Mouse (Mus musculus) macrophage (primary cell): ENCODE results near the gene Rpl29. TPM values are rescaled to one million over a fixed set of nuclear protein-coding genes. Genes with fewer than 3 reads are reported as not detected.

ENCODE experiments used
- H3K27ac ChIP-seq: fragments of 350-480 bp; formaldehyde crosslinking; 2 replicates; pipeline ENCODE4 v1.9.0; 2021
- H3K36me3 ChIP-seq: fragments of 350-480 bp; formaldehyde crosslinking; 2 replicates; pipeline ENCODE4 v1.9.0; 2021; ENCODE audit errors: inconsistent target
- H3K4me3 ChIP-seq: fragments of 350-480 bp; formaldehyde crosslinking; 2 replicates; pipeline ENCODE4 v1.9.0; 2021; ENCODE audit errors: inconsistent target
- H3K79me2 ChIP-seq: fragments of 350-480 bp; formaldehyde crosslinking; 2 replicates; pipeline ENCODE4 v1.9.0; 2021; ENCODE audit errors: inconsistent target
- WGBS: methylation state at CpG from one replicate; pipeline ENCODE4 v1.1.7; 2026; ENCODE audit warnings: inconsistent platforms; ENCODE audit not compliant: missing documents; 5-methylcytosine and 5-hydroxymethylcytosine counted together
- polyA plus RNA-seq: library from polyadenylated mRNA; stranded (reverse); fragments of 250-400 nt; gene quantifications from 3 replicates; pipeline ENCODE4 v1.2.4, GENCODE M21; 2018; ENCODE audit warnings: inconsistent platforms

The Rpl29 gene
- polyA plus RNA-seq, 1 experiment from 2014 or later, result 891 TPM

- no peak overlapping the region for H3K27ac ChIP-seq
- H3K36me3 ChIP-seq, result no peaks in the 10 kb centered on the region
- no peak overlapping the region for H3K4me3 ChIP-seq
- H3K79me2 ChIP-seq, result no peaks in the 10 kb centered on the region
- 100% methylated on average over 4 of the region's 4 CpGs for WGBS
Measured at GRCm38 (mm10) chr9:106409096-106409495, 20.2 kb upstream of the Rpl29 start.

- H3K4me3 ChIP-seq, result no peak overlapping the region
- no peaks in the 10 kb centered on the region for H3K79me2 ChIP-seq
- no peaks in the 10 kb centered on the region for H3K36me3 ChIP-seq
- H3K27ac ChIP-seq, result no peak overlapping the region
- WGBS, result 87% methylated on average over 2 of the region's 2 CpGs
Measured at GRCm38 (mm10) chr9:106410086-106410650, 19.1 kb upstream of the Rpl29 start.

GRCm38 (mm10) chr9:106411091-106411594, 18.1 kb upstream of the Rpl29 start:
- no peak overlapping the region for H3K4me3 ChIP-seq
- 16% methylated on average over 9 of the region's 9 CpGs for WGBS
- H3K27ac ChIP-seq, result no peak overlapping the region
- no peaks in the 10 kb centered on the region for H3K79me2 ChIP-seq
- no peaks in the 10 kb centered on the region for H3K36me3 ChIP-seq

- Histone ChIP-seq H3K79me2 (no peaks in the 10 kb centered on the region), H3K27ac (no peak overlapping the region), H3K4me3 (no peak overlapping the region), H3K36me3 (no peaks in the 10 kb centered on the region)
- WGBS, result 58% methylated on average over 6 of the region's 6 CpGs
Measured at GRCm38 (mm10) chr9:106411729-106412128, 17.5 kb upstream of the Rpl29 start.

- Histone ChIP-seq H3K36me3 (no peaks in the 10 kb centered on the region), H3K27ac (no peak overlapping the region), H3K4me3 (no peak overlapping the region), H3K79me2 (no peaks in the 10 kb centered on the region)
- WGBS, result 100% methylated on average over 3 of the region's 3 CpGs
Measured at GRCm38 (mm10) chr9:106412210-106412609, 17.0 kb upstream of the Rpl29 start.

GRCm38 (mm10) chr9:106413606-106414005, 15.6 kb upstream of the Rpl29 start:
- no peak overlapping the region for H3K27ac ChIP-seq
- 94% methylated on average over 4 of the region's 5 CpGs for WGBS
- H3K79me2 ChIP-seq, result no peaks in the 10 kb centered on the region
- no peak overlapping the region for H3K4me3 ChIP-seq
- no peaks in the 10 kb centered on the region for H3K36me3 ChIP-seq

GRCm38 (mm10) chr9:106416826-106417225, 12.4 kb upstream of the Rpl29 start:
- Histone ChIP-seq H3K27ac (no peak overlapping the region), H3K4me3 (no peak overlapping the region), H3K79me2 (no peaks in the 10 kb centered on the region), H3K36me3 (no peaks in the 10 kb centered on the region)
- 90% methylated on average over 6 of the region's 6 CpGs for WGBS

- Histone ChIP-seq H3K36me3 (no peaks in the 10 kb centered on the region), H3K4me3 (no peak overlapping the region), H3K27ac (no peak overlapping the region), H3K79me2 (no peaks in the 10 kb centered on the region)
- WGBS, result 26% methylated on average over 28 of the region's 29 CpGs
Measured at GRCm38 (mm10) chr9:106417841-106418625, 11.2 kb upstream of the Rpl29 start.

- Histone ChIP-seq H3K4me3 (no peak overlapping the region), H3K27ac (no peak overlapping the region), H3K79me2 (no peaks in the 10 kb centered on the region), H3K36me3 (no peaks in the 10 kb centered on the region)
- 10% methylated on average over 2 of the region's 2 CpGs for WGBS
Measured at GRCm38 (mm10) chr9:106420608-106421007, 8.6 kb upstream of the Rpl29 start.

- H3K36me3 ChIP-seq, result no peaks in the 10 kb centered on the region
- no peak overlapping the region for H3K4me3 ChIP-seq
- H3K27ac ChIP-seq, result no peak overlapping the region
- 21% methylated on average over 14 of the region's 18 CpGs for WGBS
- no peaks in the 10 kb centered on the region for H3K79me2 ChIP-seq
Measured at GRCm38 (mm10) chr9:106421033-106421864, 8.0 kb upstream of the Rpl29 start.

GRCm38 (mm10) chr9:106421865-106422160, 7.4 kb upstream of the Rpl29 start:
- WGBS, result 0% methylated on average over 3 of the region's 3 CpGs
- Histone ChIP-seq H3K79me2 (no peaks in the 10 kb centered on the region), H3K4me3 (no peak overlapping the region), H3K27ac (no peak overlapping the region), H3K36me3 (no peaks in the 10 kb centered on the region)

GRCm38 (mm10) chr9:106428719-106429220, 484 bp upstream of the Rpl29 start:
- WGBS, result 7% methylated on average over 10 of the region's 11 CpGs
- Histone ChIP-seq H3K79me2 (peaks cover 13% of the 10 kb centered on the region), H3K36me3 (peaks cover 21% of the 10 kb centered on the region), H3K27ac (peak overlapping the region; percentile 76), H3K4me3 (peak overlapping the region; percentile 68)

- Histone ChIP-seq H3K4me3 (peak overlapping the region; percentile 68), H3K27ac (peak overlapping the region; percentile 76), H3K36me3 (peaks cover 21% of the 10 kb centered on the region), H3K79me2 (peaks cover 13% of the 10 kb centered on the region)
- WGBS, result 4% methylated on average over 4 of the region's 4 CpGs
Measured at GRCm38 (mm10) chr9:106430015-106430264, 686 bp downstream of the Rpl29 start.

- Histone ChIP-seq H3K36me3 (peaks cover 21% of the 10 kb centered on the region), H3K27ac (no peak overlapping the region), H3K4me3 (no peak overlapping the region), H3K79me2 (peaks cover 13% of the 10 kb centered on the region)
- 82% methylated on average over 7 of the region's 7 CpGs for WGBS
Measured at GRCm38 (mm10) chr9:106433389-106433788, 4.1 kb downstream of the Rpl29 start.

- Histone ChIP-seq H3K4me3 (no peak overlapping the region), H3K36me3 (peaks cover 18% of the 10 kb centered on the region), H3K27ac (no peak overlapping the region), H3K79me2 (no peaks in the 10 kb centered on the region)
- WGBS, result 90% methylated on average over 9 of the region's 9 CpGs
Measured at GRCm38 (mm10) chr9:106436566-106436965, 7.3 kb downstream of the Rpl29 start.
